Mouse (Mus musculus) limb, embryonic 10.5 days (tissue): ENCODE data around the gene Acta2. TPM values are rescaled to one million over a fixed set of nuclear protein-coding genes. Genes with fewer than 3 reads are reported as not detected.

Experiments
- DNase-seq: peaks from one replicate; pipeline ENCODE4 v3.0.0-alpha.2; 2017; ENCODE audit warnings: low spot score
- H3K27ac ChIP-seq: fragments of 300-500 bp; sonication (generic); 2 replicates; pipeline ENCODE4 v1.5.1; 2016; ENCODE audit warnings: mild to moderate bottlenecking
- H3K27me3 ChIP-seq: fragments of 300-500 bp; sonication (generic); 2 replicates; pipeline ENCODE4 v1.6.1; 2016; ENCODE audit warnings: low read depth, mild to moderate bottlenecking; ENCODE audit not compliant: poor library complexity, severe bottlenecking
- H3K36me3 ChIP-seq: fragments of 300-500 bp; sonication (generic); 2 replicates; pipeline ENCODE4 v1.6.1; 2016; ENCODE audit warnings: mild to moderate bottlenecking, moderate library complexity
- H3K4me1 ChIP-seq: fragments of 300-500 bp; sonication (generic); 2 replicates; pipeline ENCODE4 v1.6.1; 2016
- H3K4me3 ChIP-seq: fragments of 300-500 bp; sonication (generic); 2 replicates; pipeline ENCODE4 v1.5.1; 2016; ENCODE audit warnings: mild to moderate bottlenecking, moderate library complexity
- H3K9me3 ChIP-seq: fragments of 300-500 bp; sonication (generic); replicated peaks from 2 replicates; pipeline ENCODE4 v1.6.1; 2016; ENCODE audit warnings: mild to moderate bottlenecking
- WGBS: fragments of 180-500 bp; shearing (Covaris S2); methylation state at CpG from one replicate; pipeline ENCODE4 v1.1.7; 2016; 5-methylcytosine and 5-hydroxymethylcytosine counted together
- polyA plus RNA-seq: library from polyadenylated mRNA; unstranded; fragments of >200 nt; fragmentation: Nextera tagmentation; extraction: Ambion mirVana; gene quantifications from 2 replicates; pipeline ENCODE4 v1.2.1, GENCODE M21; 2016

Gene Acta2
- polyA plus RNA-seq, 1 experiment from 2014 or later = 19.9 TPM

GRCm38 (mm10) chr19:34256936-34257335, 1.5 kb upstream of the Acta2 start:
- no peaks in the 10 kb centered on the region for H3K9me3 ChIP-seq
- 92% methylated on average over 2 of the region's 2 CpGs for WGBS
- no peak for DNase-seq

GRCm38 (mm10) chr19:34256149-34256548, 759 bp upstream of the Acta2 start:
- no peak for DNase-seq
- H3K4me1 ChIP-seq = peaks cover 6% of the 10 kb centered on the region; the same call in 1 of the 2 replicates
- no peak overlapping the region for H3K4me3 ChIP-seq
- no peaks in the 10 kb centered on the region for H3K36me3 ChIP-seq
- H3K27ac ChIP-seq = no peak overlapping the region
- H3K9me3 ChIP-seq = no peaks in the 10 kb centered on the region
- 81% methylated on average over 5 of the region's 5 CpGs for WGBS
- H3K27me3 ChIP-seq = no peaks in the 10 kb centered on the region

More at GRCm38 (mm10) chr19:34256936-34257335, 1.5 kb upstream of the Acta2 start:
- H3K4me1 ChIP-seq = peaks cover 6% of the 10 kb centered on the region; the same call in 1 of the 2 replicates
- no peak overlapping the region for H3K4me3 ChIP-seq
- no peak overlapping the region for H3K27ac ChIP-seq
- no peaks in the 10 kb centered on the region for H3K27me3 ChIP-seq
- H3K36me3 ChIP-seq = no peaks in the 10 kb centered on the region

GRCm38 (mm10) chr19:34254101-34254879, 1.1 kb downstream of the Acta2 start:
- no peaks in the 10 kb centered on the region for H3K27me3 ChIP-seq
- H3K9me3 ChIP-seq = no peaks in the 10 kb centered on the region
- H3K4me1 ChIP-seq = peaks cover 6% of the 10 kb centered on the region; the same call in 1 of the 2 replicates
- DNase-seq = no peak
- 50% methylated on average over 14 of the region's 14 CpGs for WGBS
- H3K36me3 ChIP-seq = no peaks in the 10 kb centered on the region
- H3K4me3 ChIP-seq = no peak overlapping the region
- H3K27ac ChIP-seq = no peak overlapping the region

- Histone ChIP-seq H3K4me1 (peaks cover 6% of the 10 kb centered on the region; the same call in 1 of the 2 replicates), H3K9me3 (no peaks in the 10 kb centered on the region), H3K27ac (no peak overlapping the region), H3K36me3 (no peaks in the 10 kb centered on the region), H3K27me3 (no peaks in the 10 kb centered on the region), H3K4me3 (no peak overlapping the region)
- WGBS = 56% methylated on average over 9 of the region's 9 CpGs
- no peak for DNase-seq
These were observed 2.9 kb downstream of the Acta2 start for GRCm38 (mm10) chr19:34252450-34252849.

GRCm38 (mm10) chr19:34251900-34252299, 3.5 kb downstream of the Acta2 start:
- 80% methylated on average over 2 of the region's 2 CpGs for WGBS
- H3K27ac ChIP-seq = no peak overlapping the region
- no peaks in the 10 kb centered on the region for H3K27me3 ChIP-seq
- no peaks in the 10 kb centered on the region for H3K9me3 ChIP-seq
- no peak for DNase-seq
- no peaks in the 10 kb centered on the region for H3K36me3 ChIP-seq
- H3K4me3 ChIP-seq = no peak overlapping the region
- H3K4me1 ChIP-seq = peaks cover 6% of the 10 kb centered on the region; the same call in 1 of the 2 replicates

- H3K27me3 ChIP-seq = no peaks in the 10 kb centered on the region
- H3K4me3 ChIP-seq = no peak overlapping the region
- no peak overlapping the region for H3K27ac ChIP-seq
- no peaks in the 10 kb centered on the region for H3K36me3 ChIP-seq
- DNase-seq = no peak
- no peaks in the 10 kb centered on the region for H3K9me3 ChIP-seq
- WGBS = 88% methylated on average over 4 of the region's 4 CpGs
- H3K4me1 ChIP-seq = peaks cover 6% of the 10 kb centered on the region; the same call in 1 of the 2 replicates
These were observed 4.8 kb downstream of the Acta2 start for GRCm38 (mm10) chr19:34250621-34251020.

- H3K27ac ChIP-seq = no peak overlapping the region
- 82% methylated on average over 5 of the region's 5 CpGs for WGBS
- no peaks in the 10 kb centered on the region for H3K4me1 ChIP-seq
- H3K9me3 ChIP-seq = no peaks in the 10 kb centered on the region
- no peak overlapping the region for H3K4me3 ChIP-seq
- H3K36me3 ChIP-seq = no peaks in the 10 kb centered on the region
- no peaks in the 10 kb centered on the region for H3K27me3 ChIP-seq
- no peak for DNase-seq
These were observed 6.8 kb downstream of the Acta2 start for GRCm38 (mm10) chr19:34248558-34248957.

GRCm38 (mm10) chr19:34244056-34244455, 11.3 kb downstream of the Acta2 start:
- DNase-seq = peak; percentile 45
- H3K27me3 ChIP-seq = no peaks in the 10 kb centered on the region
- H3K36me3 ChIP-seq = peaks cover 6% of the 10 kb centered on the region; the same call in 1 of the 2 replicates
- H3K4me3 ChIP-seq = no peak overlapping the region
- 22% methylated on average over 6 of the region's 6 CpGs for WGBS
- no peaks in the 10 kb centered on the region for H3K9me3 ChIP-seq
- H3K4me1 ChIP-seq = no peaks in the 10 kb centered on the region
- no peak overlapping the region for H3K27ac ChIP-seq

GRCm38 (mm10) chr19:34242925-34243324, 12.5 kb downstream of the Acta2 start:
- H3K4me3 ChIP-seq = no peak overlapping the region
- H3K9me3 ChIP-seq = no peaks in the 10 kb centered on the region
- no peaks in the 10 kb centered on the region for H3K27me3 ChIP-seq
- no peak for DNase-seq
- H3K27ac ChIP-seq = no peak overlapping the region
- peaks cover 14% of the 10 kb centered on the region for H3K36me3 ChIP-seq
- no peaks in the 10 kb centered on the region for H3K4me1 ChIP-seq

GRCm38 (mm10) chr19:34241247-34241915, 14.0 kb downstream of the Acta2 start:
- H3K27ac ChIP-seq = no peak overlapping the region
- WGBS = 73% methylated on average over 15 of the region's 15 CpGs
- DNase-seq = no peak

GRCm38 (mm10) chr19:34240273-34241039, 14.9 kb downstream of the Acta2 start:
- no peaks in the 10 kb centered on the region for H3K4me1 ChIP-seq
- 93% methylated on average over 5 of the region's 5 CpGs for WGBS
- H3K27me3 ChIP-seq = no peaks in the 10 kb centered on the region
- H3K9me3 ChIP-seq = no peaks in the 10 kb centered on the region
- no peak for DNase-seq
- H3K27ac ChIP-seq = no peak overlapping the region
- H3K4me3 ChIP-seq = no peak overlapping the region
- H3K36me3 ChIP-seq = peaks cover 30% of the 10 kb centered on the region

More at GRCm38 (mm10) chr19:34241247-34241915, 14.0 kb downstream of the Acta2 start:
- no peaks in the 10 kb centered on the region for H3K9me3 ChIP-seq
- peaks cover 28% of the 10 kb centered on the region for H3K36me3 ChIP-seq
- H3K4me3 ChIP-seq = no peak overlapping the region
- no peaks in the 10 kb centered on the region for H3K4me1 ChIP-seq
- no peaks in the 10 kb centered on the region for H3K27me3 ChIP-seq

GRCm38 (mm10) chr19:34237746-34238145, 17.6 kb downstream of the Acta2 start:
- no peak overlapping the region for H3K4me3 ChIP-seq
- no peaks in the 10 kb centered on the region for H3K4me1 ChIP-seq
- WGBS = 99% methylated on average over 2 of the region's 2 CpGs
- H3K36me3 ChIP-seq = peaks cover 37% of the 10 kb centered on the region
- no peak overlapping the region for H3K27ac ChIP-seq
- DNase-seq = no peak
- no peaks in the 10 kb centered on the region for H3K27me3 ChIP-seq
- H3K9me3 ChIP-seq = no peaks in the 10 kb centered on the region
